Mouse (Mus musculus) lung, postnatal 36 days (tissue): ENCODE data around the gene Smim23.

ENCODE experiments used
- DNase-seq: peaks from one replicate; pipeline ENCODE4 v3.0.0; 2022; ENCODE audit warnings: mixed read lengths

Gene Smim23

DNA sequence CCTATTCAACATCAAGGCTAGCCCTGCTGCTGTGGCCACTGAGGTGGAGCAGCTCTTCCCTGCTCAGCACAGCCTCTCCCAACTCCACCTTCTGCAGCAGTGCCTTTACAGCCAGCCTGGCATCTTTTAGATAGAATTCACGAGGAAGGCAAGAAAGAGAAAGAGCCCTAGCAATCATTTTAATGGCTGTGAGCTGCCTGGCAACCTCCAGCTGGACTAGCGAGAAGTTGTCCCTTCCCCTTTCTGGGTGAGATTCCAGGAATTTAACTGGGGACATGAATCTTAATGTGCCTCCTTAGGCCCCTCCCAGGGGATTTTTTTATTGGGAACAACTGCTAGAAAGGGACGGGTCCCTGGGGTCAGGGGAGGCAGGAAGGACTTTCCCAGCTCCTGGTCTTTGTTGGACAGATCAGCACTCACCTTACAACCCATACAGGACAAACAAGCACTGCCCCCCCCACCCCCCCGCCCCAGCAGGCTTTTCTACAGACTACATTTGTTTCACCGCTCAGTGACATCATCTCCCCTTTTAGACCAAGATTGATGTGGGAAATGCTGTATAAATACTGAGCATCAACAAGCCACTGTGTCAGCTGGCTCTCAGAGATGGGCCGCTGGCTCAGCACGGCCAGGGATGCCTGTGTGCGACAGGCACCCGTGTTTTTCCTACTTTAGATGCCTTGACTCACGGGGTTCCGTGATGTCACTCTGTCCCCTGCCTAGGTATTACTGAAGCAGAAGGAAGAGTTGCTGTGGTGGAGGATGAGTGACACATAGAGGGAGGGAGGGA lies 43.5 kb downstream of the Smim23 start:
- DNase-seq = no peak

DNA sequence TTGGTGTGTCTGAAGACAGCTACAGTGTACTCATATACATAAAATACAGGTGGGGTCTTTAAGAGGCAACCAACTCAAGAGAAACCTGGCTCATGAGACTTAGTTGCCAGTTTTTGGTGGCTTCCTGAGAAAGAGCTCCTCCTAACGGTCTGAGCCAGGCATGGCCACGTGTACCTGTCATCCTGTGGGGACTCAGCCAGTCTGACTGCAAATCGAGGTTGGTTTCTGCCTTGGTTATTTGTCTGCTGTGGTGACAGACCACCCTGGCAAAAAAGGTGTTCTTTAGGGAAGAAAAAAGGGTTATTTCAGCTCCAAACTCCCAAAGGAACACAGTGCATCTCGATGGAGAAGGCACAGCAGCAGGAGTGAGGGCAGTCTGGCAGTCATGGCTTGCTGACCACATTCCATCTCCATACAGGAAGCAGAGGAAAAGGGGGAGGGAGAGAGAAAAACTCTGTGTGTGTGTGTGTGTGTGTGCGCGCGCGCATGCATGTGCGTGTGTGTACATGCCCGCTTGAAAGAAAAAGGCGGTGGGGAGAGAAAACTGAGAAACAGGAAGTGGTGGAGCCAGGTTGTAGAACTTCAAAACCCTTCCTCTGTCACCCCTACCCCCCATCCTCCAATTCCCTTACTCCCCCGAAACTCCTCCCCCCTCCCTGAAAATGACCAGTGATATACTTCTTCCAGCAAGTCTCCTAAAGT lies 55.6 kb downstream of the Smim23 start:
- no peak for DNase-seq
